ENCODE assay signal across 8 mouse cellular contexts in the genomic region with DNA sequence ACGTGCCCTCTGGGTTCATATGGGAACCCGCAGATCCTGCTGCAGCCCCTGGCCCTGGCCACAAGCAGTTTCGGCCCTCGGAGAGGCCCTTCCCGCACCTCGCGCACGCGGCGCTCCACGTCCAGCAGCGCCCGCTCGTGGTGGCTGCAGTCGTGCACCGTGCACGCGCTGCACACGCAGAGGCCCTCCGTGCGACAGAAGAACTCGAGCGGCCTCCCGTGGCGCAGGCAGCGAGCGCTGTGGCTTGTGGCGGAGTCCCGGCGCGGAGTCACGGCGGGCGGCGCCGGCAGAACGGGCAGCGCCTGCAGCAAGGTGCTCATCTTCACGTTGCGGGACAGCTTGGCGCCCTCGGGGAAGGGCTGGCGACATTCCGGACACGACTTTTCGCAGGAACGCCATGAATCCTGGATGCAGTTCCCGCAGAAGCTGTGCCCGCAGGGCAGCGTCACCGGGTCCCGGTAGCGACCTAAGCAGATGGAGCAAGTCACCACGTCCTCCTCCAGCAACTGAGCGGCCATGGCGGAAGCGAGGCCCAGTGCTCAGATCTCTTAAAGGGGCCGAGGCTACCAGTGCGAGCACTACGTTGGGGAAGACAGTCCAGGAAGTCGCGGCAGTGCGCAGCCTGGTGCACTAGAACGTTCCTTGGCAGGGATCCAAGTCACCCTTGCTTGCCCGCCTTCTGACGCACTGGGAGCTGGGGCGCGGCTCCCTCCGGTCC. TPM values are rescaled to one million over a fixed set of nuclear protein-coding genes. Genes with fewer than 3 reads are reported as not detected.
DNase-seq lines count a peak whose midpoint lies in the region; ATAC-seq lines count a peak whose summit lies in the region.

A gene (minus strand): TSS at position 641 of the 718 bp plus-strand sequence.

- peak within 1 kb of the TSS; percentile 55 for H3K4me3 ChIP-seq in hindbrain, embryonic 13.5 days

- H3K36me3 ChIP-seq in hindbrain, embryonic 13.5 days, result peaks cover 48% of the 10 kb centered on the region

- ATAC-seq in hindbrain, embryonic 13.5 days (ENCODE audit: low FRiP score), result peak; percentile 87

- H3K9ac ChIP-seq in hindbrain, embryonic 13.5 days, result peak within 1 kb of the TSS; percentile 82

- DNase-seq in NIH3T3 (ENCODE audit: low read depth), result peak; percentile 95
- DNase-seq in cerebellum, postnatal 14 days, result peak; percentile 89 to 90
- DNase-seq in frontal cortex, postnatal 14 days (ENCODE audit: low spot score in 2 of 2), result peak; percentile 72 to 82
- peak; percentile 72 to 77 for DNase-seq in layer of hippocampus, postnatal 25 days (ENCODE audit: extremely low spot score in 1 of 2, low spot score in 1 of 2)
- DNase-seq in lung, postnatal 14 days, result peak; percentile 93
- DNase-seq in ovary, postnatal 36 days (ENCODE audit: low spot score), result peak; percentile 90
- peak; percentile 91 for DNase-seq in thymus, postnatal 14 days

- H3K27ac ChIP-seq in hindbrain, embryonic 13.5 days, result peak within 1 kb of the TSS; percentile 93

- under 1% methylated on average over 69 of the region's 69 CpGs for WGBS in hindbrain, embryonic 13.5 days

- H3K4me1 ChIP-seq in hindbrain, embryonic 13.5 days (replicated peaks), result peaks cover 38% of the 10 kb centered on the region

- H3K4me2 ChIP-seq in hindbrain, embryonic 13.5 days, result peak within 1 kb of the TSS; percentile 71

- 0 out of 2 replicates have a peak, but pooled peaks cover 3% of the 10 kb centered on the region for H3K27me3 ChIP-seq in hindbrain, embryonic 13.5 days

- H3K9me3 ChIP-seq in hindbrain, embryonic 13.5 days, result no peaks in the 10 kb centered on the region

RNA-seq across cellular contexts. Expression of the gene that starts here (rescaled TPM):
- polyA plus RNA-seq in hindbrain, embryonic 13.5 days (2015; fragmentation: Nextera tagmentation; extraction: Ambion mirVana), result 1.9 and 2.3 TPM in 2 replicates
- total RNA-seq in layer of hippocampus, postnatal 25 days (2021), result 1 to 10 TPM; 6.2 to 7.1 TPM

Comparison
In these comparisons a context has a peak if more than half of its experiments do, and no peak if none do; other contexts are left out.
1. Peak in every context shown above with its lines: DNase-seq, ATAC-seq, H3K4me3 ChIP-seq and H3K27ac ChIP-seq.